Mouse (Mus musculus) brain, embryonic 14.5 days (tissue): Measurements from ENCODE around the gene Adipoq.

ENCODE experiments used
- CTCF ChIP-seq: fragments of 200-500 bp; IDR thresholded peaks from 2 replicates; pipeline ENCODE4 v1.5.1; 2012; ENCODE audit warnings: inconsistent platforms, mild to moderate bottlenecking, moderate library complexity, borderline replicate concordance; ENCODE audit not compliant: insufficient read depth, insufficient read length; ENCODE audit errors: extremely low read depth
- POLR2A ChIP-seq: fragments of 200-500 bp; IDR thresholded peaks from 2 replicates; pipeline ENCODE4 v1.6.1; 2012; ENCODE audit warnings: mild to moderate bottlenecking, inconsistent platforms, borderline replicate concordance; ENCODE audit not compliant: poor library complexity, insufficient read depth, insufficient read length, severe bottlenecking; ENCODE audit errors: extremely low read depth

- no peak for TF ChIP-seq POLR2A
- TF ChIP-seq CTCF = no peak
These were observed 40.2 kb upstream of the Adipoq start for GRCm38 (mm10) chr16:23106121-23106520.
